Mouse (Mus musculus): ENCODE measurements at regions not wholly inside any gene's neighbourhood (a gene's known extent, or its start where the extent isn't known, plus 50 kb on each side); places are given as distances from the start of the nearest gene placed in this dataset.

GRCm38 (mm10) chr15:62223156-62223840, 1300.5 kb upstream of the A1bg start:
- peak overlapping the region; percentile 55 for H3K9ac ChIP-seq
- WGBS (ENCODE audit: insufficient replicate concordance): 33% methylated on average over 6 of the region's 6 CpGs
- H3K9me3 ChIP-seq (replicated peaks): no peaks in the 10 kb centered on the region
- H3K4me1 ChIP-seq: peaks cover 65% of the 10 kb centered on the region
- H3K4me3 ChIP-seq: peak overlapping the region; percentile 16
- H3K36me3 ChIP-seq: peaks cover 14% of the 10 kb centered on the region
- H3K27me3 ChIP-seq (replicated peaks): no peaks in the 10 kb centered on the region
- peak; percentile 65 for ATAC-seq
- H3K27ac ChIP-seq: peak overlapping the region; percentile 90
- peak overlapping the region; percentile 63 for H3K4me2 ChIP-seq

- 27% methylated on average over 5 of the region's 5 CpGs for WGBS (ENCODE audit: insufficient replicate concordance)
- Histone ChIP-seq H3K4me1 (peaks cover 65% of the 10 kb centered on the region), H3K4me2 (peak overlapping the region; percentile 63), H3K9ac (peak overlapping the region; percentile 55), H3K9me3 (replicated peaks) (no peaks in the 10 kb centered on the region), H3K27ac (peak overlapping the region; percentile 90), H3K4me3 (peak overlapping the region; percentile 16), H3K36me3 (peaks cover 20% of the 10 kb centered on the region), H3K27me3 (replicated peaks) (no peaks in the 10 kb centered on the region)
- no peak for ATAC-seq
These were observed 1299.9 kb upstream of the A1bg start for GRCm38 (mm10) chr15:62222731-62223130.

GRCm38 (mm10) chr15:62222201-62222600, 1299.4 kb upstream of the A1bg start:
- peak; percentile 11; the same call in 1 of the 2 replicates for ATAC-seq
- H3K36me3 ChIP-seq: peaks cover 22% of the 10 kb centered on the region
- peak overlapping the region; percentile 90 for H3K27ac ChIP-seq
- no peaks in the 10 kb centered on the region for H3K9me3 ChIP-seq (replicated peaks)
- peak overlapping the region; percentile 63 for H3K4me2 ChIP-seq
- no peaks in the 10 kb centered on the region for H3K27me3 ChIP-seq (replicated peaks)
- H3K4me1 ChIP-seq: peaks cover 65% of the 10 kb centered on the region
- 37% methylated on average over 6 of the region's 6 CpGs for WGBS (ENCODE audit: insufficient replicate concordance)
- H3K9ac ChIP-seq: no peak overlapping the region
- H3K4me3 ChIP-seq: peak overlapping the region; percentile 16; the same call in 1 of the 2 replicates

- peak; percentile 91 for ATAC-seq
- no peaks in the 10 kb centered on the region for H3K27me3 ChIP-seq (replicated peaks)
- no peaks in the 10 kb centered on the region for H3K9me3 ChIP-seq (replicated peaks)
- H3K27ac ChIP-seq: peak overlapping the region; percentile 83
- peak overlapping the region; percentile 32 for H3K9ac ChIP-seq
- 16% methylated on average over 8 of the region's 8 CpGs for WGBS (ENCODE audit: insufficient replicate concordance)
- H3K4me3 ChIP-seq: peak overlapping the region; percentile 28
- H3K4me2 ChIP-seq: peak overlapping the region; percentile 64
- H3K4me1 ChIP-seq: peaks cover 75% of the 10 kb centered on the region
- peaks cover 22% of the 10 kb centered on the region for H3K36me3 ChIP-seq
These were observed 1298.4 kb upstream of the A1bg start for GRCm38 (mm10) chr15:62221024-62221819.

- 40% methylated on average over 3 of the region's 3 CpGs for WGBS (ENCODE audit: insufficient replicate concordance)
- peak overlapping the region; percentile 83 for H3K27ac ChIP-seq
- H3K36me3 ChIP-seq: peaks cover 22% of the 10 kb centered on the region
- ATAC-seq: no peak; the same call in 1 of the 2 replicates
- H3K27me3 ChIP-seq (replicated peaks): no peaks in the 10 kb centered on the region
- H3K4me1 ChIP-seq: peaks cover 76% of the 10 kb centered on the region
- peak overlapping the region; percentile 32 for H3K9ac ChIP-seq
- peak overlapping the region; percentile 64 for H3K4me2 ChIP-seq
- H3K9me3 ChIP-seq (replicated peaks): no peaks in the 10 kb centered on the region
- H3K4me3 ChIP-seq: no peak overlapping the region
These were observed 1297.8 kb upstream of the A1bg start for GRCm38 (mm10) chr15:62220620-62221019.

- Histone ChIP-seq H3K4me2 (peak overlapping the region; percentile 64), H3K9me3 (replicated peaks) (no peaks in the 10 kb centered on the region), H3K9ac (peak overlapping the region; percentile 32), H3K4me3 (no peak overlapping the region), H3K4me1 (peaks cover 80% of the 10 kb centered on the region), H3K27me3 (replicated peaks) (no peaks in the 10 kb centered on the region), H3K27ac (peak overlapping the region; percentile 83), H3K36me3 (peaks cover 22% of the 10 kb centered on the region)
- 70% methylated on average over 9 of the region's 9 CpGs for WGBS (ENCODE audit: insufficient replicate concordance)
- ATAC-seq: no peak
These were observed 1297.2 kb upstream of the A1bg start for GRCm38 (mm10) chr15:62219934-62220540.

GRCm38 (mm10) chr15:62218346-62219080, 1295.7 kb upstream of the A1bg start:
- WGBS (ENCODE audit: insufficient replicate concordance): 87% methylated on average over 21 of the region's 21 CpGs
- Histone ChIP-seq H3K4me2 (no peak overlapping the region), H3K27me3 (replicated peaks) (no peaks in the 10 kb centered on the region), H3K4me1 (peaks cover 80% of the 10 kb centered on the region), H3K9me3 (replicated peaks) (no peaks in the 10 kb centered on the region), H3K9ac (no peak overlapping the region), H3K27ac (no peak overlapping the region), H3K36me3 (peaks cover 22% of the 10 kb centered on the region), H3K4me3 (no peak overlapping the region)
- ATAC-seq: no peak

GRCm38 (mm10) chr15:62216688-62217477, 1294.1 kb upstream of the A1bg start:
- ATAC-seq: no peak
- Histone ChIP-seq H3K9ac (peak overlapping the region; percentile 55; the same call in 1 of the 2 replicates), H3K36me3 (peaks cover 22% of the 10 kb centered on the region), H3K4me2 (no peak overlapping the region), H3K4me1 (peaks cover 79% of the 10 kb centered on the region), H3K27me3 (replicated peaks) (no peaks in the 10 kb centered on the region), H3K4me3 (no peak overlapping the region), H3K9me3 (replicated peaks) (no peaks in the 10 kb centered on the region), H3K27ac (peak overlapping the region; percentile 75)
- 85% methylated on average over 8 of the region's 8 CpGs for WGBS (ENCODE audit: insufficient replicate concordance)

GRCm38 (mm10) chr15:62215616-62216398, 1293.0 kb upstream of the A1bg start:
- no peaks in the 10 kb centered on the region for H3K9me3 ChIP-seq (replicated peaks)
- no peaks in the 10 kb centered on the region for H3K27me3 ChIP-seq (replicated peaks)
- peak overlapping the region; percentile 37 for H3K4me2 ChIP-seq
- peak overlapping the region; percentile 75 for H3K27ac ChIP-seq
- peaks cover 71% of the 10 kb centered on the region for H3K4me1 ChIP-seq
- ATAC-seq: peak; percentile 58
- H3K36me3 ChIP-seq: peaks cover 22% of the 10 kb centered on the region
- peak overlapping the region; percentile 55 for H3K9ac ChIP-seq
- no peak overlapping the region for H3K4me3 ChIP-seq
- WGBS (ENCODE audit: insufficient replicate concordance): 29% methylated on average over 8 of the region's 8 CpGs

- Histone ChIP-seq H3K9me3 (replicated peaks) (no peaks in the 10 kb centered on the region), H3K36me3 (peaks cover 23% of the 10 kb centered on the region), H3K27me3 (replicated peaks) (no peaks in the 10 kb centered on the region), H3K27ac (peak overlapping the region; percentile 69), H3K4me3 (no peak overlapping the region), H3K9ac (peak overlapping the region; percentile 23; the same call in 1 of the 2 replicates), H3K4me1 (peaks cover 67% of the 10 kb centered on the region), H3K4me2 (peak overlapping the region; percentile 48)
- 48% methylated on average over 4 of the region's 4 CpGs for WGBS (ENCODE audit: insufficient replicate concordance)
- peak; percentile 46 for ATAC-seq
These were observed 1291.5 kb upstream of the A1bg start for GRCm38 (mm10) chr15:62214300-62214699.

Measured in liver, embryonic 12.5 days (tissue).